Mouse (Mus musculus) brain, adult 2 months (tissue): ENCODE measurements at regions not wholly inside any gene's neighbourhood (a gene's known extent, or its start where the extent isn't known, plus 50 kb on each side); places are given as distances from the start of the nearest gene placed in this dataset.
A peak's percentile ranks its signal among the peaks of the same experiment; 100 is the strongest.

ENCODE experiments used
- DNase-seq: peaks from one replicate; pipeline ENCODE4 v3.0.0; 2011; ENCODE audit warnings: low read depth, low spot score

DNA sequence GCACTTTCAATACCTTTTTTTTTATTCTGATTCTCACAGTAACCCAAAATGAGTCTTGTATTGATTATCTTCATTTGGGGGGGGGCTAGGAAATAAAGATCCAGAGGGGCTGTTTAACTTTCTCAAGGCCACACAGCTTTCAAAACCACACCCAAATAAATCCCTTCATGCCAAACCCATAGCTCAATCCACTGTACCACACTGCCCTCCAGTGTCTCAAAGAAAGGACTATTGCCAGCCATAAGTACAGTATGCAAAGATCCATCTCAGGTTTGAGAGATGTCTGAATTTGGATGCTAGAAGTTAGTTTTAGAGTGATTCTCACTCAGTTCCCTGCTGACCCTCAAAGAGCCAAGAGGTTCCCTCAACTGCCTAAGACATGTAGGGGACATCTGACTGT, 120.1 kb upstream of the Gm26657 start:
- DNase-seq: peak; percentile 16

DNA sequence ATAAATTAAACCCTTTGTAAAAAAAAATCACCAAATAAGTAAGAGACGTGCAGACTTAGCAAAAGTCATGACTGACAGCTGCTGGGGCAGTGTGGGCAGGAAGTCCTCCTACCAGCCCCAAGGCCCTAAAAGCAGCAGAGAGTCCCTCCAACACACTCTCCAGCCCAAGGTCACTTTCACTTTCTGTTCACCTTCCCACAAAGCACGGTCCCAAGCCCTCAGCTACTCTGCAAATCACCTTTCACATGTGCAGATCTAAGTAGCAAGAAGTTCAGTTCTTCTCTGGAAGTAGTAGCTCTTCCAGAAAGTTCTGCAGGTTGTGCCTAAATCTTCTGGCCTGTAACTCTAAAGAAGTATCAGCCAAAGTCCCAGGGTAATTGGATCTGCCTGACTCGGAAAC, 120.8 kb upstream of the Gm26657 start:
- DNase-seq: no peak

DNA sequence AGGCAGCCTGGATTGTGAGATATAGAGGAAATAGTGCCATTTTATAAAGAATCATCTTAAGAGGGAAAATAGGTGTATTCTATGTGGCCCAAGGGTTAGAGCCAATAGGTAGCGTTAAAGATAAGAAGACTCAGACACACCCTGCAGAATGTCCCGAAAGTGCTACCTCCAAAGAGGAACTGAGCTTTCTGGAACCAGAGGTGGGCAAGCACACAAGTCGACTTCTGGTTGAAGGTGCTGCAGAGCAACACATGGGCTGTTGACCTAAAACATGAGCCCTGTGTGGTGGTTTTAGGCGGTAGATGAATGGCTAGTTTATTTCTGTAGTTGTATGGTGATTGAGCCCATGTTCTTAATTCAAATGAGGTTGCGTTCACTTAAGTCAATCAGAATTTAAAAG, 121.4 kb upstream of the Gm26657 start:
- DNase-seq: no peak

DNA sequence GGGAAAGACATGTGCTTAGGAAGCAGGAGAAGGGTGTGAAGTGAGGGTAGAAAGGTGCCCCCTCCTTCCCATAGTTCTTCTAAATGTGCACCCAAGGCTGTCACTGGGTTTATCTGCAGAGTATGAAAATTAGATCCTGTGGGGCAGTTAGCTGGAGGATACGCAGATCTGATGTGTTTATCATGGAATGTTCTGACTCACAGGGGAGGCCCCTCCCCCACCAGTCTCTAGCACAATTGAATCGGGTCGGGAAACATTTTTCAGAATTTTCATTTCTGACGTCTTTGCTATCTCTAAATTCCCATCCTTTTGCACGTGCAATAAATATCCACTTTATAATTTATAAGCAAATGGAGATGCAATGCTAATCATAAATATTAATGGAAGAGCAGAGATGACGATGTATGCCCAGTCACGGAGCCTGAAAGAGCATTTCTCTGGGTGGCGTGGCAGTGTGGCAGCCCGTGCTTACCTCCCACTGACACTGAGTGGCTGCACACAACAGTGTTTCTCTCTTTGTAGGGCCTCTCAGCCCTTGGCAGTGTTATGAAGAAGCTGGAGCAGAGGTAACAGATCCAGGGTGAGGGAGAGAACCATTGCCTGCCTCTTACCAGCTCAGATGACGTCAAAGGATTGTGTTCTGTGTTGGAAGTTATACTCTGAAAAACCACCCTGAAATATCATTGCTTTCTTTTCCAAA, 122.1 kb upstream of the Gm26657 start:
- DNase-seq: peak; percentile 31

- peak; percentile 39 for DNase-seq
Observed at GRCm38 (mm10) chr4:56612325-56612724, 127.5 kb upstream of the Gm26657 start.

GRCm38 (mm10) chr4:56611751-56612150, 128.1 kb upstream of the Gm26657 start:
- no peak for DNase-seq

DNA sequence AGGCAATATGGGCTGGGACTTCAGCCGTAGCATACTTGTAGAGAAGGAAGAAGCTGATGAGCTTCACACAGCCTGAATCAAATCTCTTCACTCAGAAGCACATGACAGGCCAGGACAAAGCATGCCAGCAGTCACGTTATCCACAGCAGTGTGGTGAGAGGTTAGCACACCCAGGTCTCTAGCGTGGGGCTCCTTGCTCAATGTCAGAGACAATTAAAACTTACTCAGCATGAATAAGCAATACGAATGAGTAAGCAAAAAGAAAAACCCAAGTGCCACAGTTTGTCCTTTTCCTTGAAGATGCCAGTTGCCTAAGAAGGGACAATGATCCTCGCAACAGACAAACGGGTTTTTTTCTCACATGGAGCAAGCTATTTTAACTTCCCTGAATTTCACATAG, 129.6 kb upstream of the Gm26657 start:
- no peak for DNase-seq

DNA sequence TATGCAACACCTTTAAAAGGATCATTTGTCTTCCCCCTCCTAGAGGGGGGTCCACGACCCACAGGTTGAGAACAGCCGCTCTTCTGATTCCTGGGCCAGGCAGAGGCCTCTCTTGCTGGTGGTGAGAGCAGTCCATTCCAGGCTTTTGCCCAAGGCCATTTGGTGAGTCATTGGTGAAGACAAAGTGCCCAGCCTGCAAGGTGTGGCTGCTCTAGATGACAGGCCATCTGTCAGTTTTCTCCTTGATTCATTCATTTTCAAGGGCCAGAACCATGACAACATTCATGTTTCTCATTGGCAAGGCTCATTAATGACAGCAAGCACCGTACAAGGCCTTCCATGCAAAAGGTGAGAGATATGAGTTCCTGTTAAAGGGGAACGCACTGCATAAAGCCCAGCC, 131.2 kb upstream of the Gm26657 start:
- DNase-seq: no peak

DNA sequence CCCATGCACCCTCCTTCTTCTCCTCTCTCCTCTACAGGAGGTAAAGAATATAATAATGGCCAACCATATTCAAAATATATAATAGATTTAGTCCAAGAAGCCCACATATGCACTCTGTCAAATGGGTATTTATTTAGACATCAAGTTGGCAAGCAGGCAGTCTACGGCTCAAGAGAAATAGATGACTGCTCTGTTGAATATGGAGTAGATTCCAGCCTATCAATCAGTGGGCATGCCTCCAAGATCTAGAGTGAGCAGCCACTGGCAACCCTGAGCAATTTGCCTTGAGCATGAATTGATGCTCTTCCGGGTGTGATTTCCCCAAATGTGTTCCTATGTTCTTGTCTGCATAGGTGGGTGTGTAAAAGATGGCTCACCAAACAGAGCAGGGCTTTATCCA, 141.5 kb upstream of the Gm26657 start:
- DNase-seq: no peak

GRCm38 (mm10) chr4:56597931-56598330, 141.9 kb upstream of the Gm26657 start:
- no peak for DNase-seq

DNA sequence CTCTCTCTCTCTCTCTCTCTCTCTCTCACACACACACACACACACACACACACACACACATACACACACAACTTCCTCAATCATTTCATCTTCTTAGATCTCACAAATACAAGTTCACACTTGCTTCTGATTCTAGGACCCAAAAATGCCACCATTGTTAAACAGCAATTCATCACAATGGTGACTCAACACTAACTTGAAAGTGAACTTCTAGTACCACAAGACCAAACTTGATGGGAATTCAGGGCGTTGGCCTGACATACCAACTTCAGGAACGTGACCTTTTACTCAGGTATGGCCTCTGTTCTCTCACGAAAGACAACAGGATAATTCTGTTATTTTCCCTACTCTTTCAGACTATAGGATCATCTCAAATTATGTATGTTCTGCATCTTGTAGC, 157.5 kb upstream of the Gm26657 start:
- DNase-seq: no peak

- DNase-seq: peak; percentile 9
Observed at GRCm38 (mm10) chr4:56576837-56577548, 162.9 kb upstream of the Gm26657 start.

- peak; percentile 40 for DNase-seq
Observed at GRCm38 (mm10) chr4:56552126-56552525, 187.7 kb upstream of the Gm26657 start.

GRCm38 (mm10) chr4:56533344-56533985, 206.4 kb upstream of the Gm26657 start:
- DNase-seq: no peak

DNA sequence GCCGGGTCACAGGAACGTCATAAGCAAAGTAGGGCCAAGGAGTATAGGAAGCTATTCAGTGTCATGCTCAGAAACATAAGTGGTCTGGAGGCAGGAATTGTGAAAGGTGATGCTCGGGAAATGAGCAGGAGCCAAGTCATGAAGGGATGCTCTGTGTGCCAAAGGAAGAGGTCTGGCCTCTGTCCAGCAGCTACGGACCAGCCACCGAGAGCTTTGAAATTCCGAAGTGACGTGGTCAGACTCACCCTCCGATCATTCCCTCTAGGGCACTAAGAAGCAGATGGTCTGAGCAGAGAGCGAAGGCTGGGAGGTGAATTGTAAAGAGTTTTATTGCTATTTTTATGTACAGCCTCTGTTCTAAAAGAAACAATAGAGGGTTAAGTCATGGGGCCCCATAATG, 206.9 kb upstream of the Gm26657 start:
- no peak for DNase-seq

GRCm38 (mm10) chr4:56528571-56528970, 211.3 kb upstream of the Gm26657 start:
- no peak for DNase-seq

- peak; percentile 70 for DNase-seq
Observed at GRCm38 (mm10) chr4:56524430-56524985, 215.4 kb upstream of the Gm26657 start.

- no peak for DNase-seq
Observed at GRCm38 (mm10) chr4:56507770-56508169, 232.1 kb upstream of the Gm26657 start.

- peak; percentile 71 for DNase-seq
Observed at GRCm38 (mm10) chr4:56506786-56507185, 233.1 kb upstream of the Gm26657 start.

DNA sequence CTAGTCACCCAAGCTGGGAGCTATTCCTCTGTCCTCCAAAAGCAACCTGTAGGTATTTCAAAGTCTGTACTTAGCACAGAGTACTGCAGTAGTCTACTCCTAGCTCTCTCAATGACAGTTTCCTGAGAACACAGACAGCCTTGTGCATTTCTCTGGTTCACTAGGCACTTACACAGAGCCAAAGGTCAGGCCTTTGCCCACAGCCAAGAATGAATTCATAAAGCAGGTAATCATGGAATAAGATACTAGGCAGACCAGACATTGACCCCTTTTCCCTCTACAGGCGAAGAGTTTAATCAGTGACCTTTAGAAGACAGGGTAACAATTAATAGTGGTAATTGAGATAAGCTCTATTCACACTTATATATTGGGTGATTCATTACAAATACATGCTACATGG, 233.8 kb upstream of the Gm26657 start:
- DNase-seq: no peak

- peak; percentile 86 for DNase-seq
Observed at GRCm38 (mm10) chr4:56492537-56493221, 247.2 kb upstream of the Gm26657 start.

- no peak for DNase-seq
Observed at GRCm38 (mm10) chr4:56489361-56489760, 250.5 kb upstream of the Gm26657 start.
